Mouse (Mus musculus) kidney, embryonic 14.5 days (tissue): ENCODE results near the gene Polr2f. TPM values are rescaled to one million over a fixed set of nuclear protein-coding genes. Genes with fewer than 3 reads are reported as not detected.

ENCODE experiments used
- ATAC-seq: fragments of 200-750 bp; cut with Nextera tagmentation; 2 replicates; pipeline ENCODE4 v1.8.0; 2017; ENCODE audit warnings: moderate number of reproducible peaks, mild to moderate bottlenecking, moderate TSS enrichment, moderate library complexity; ENCODE audit not compliant: low FRiP score, low TSS enrichment
- H3K27ac ChIP-seq: fragments of 300-500 bp; sonication (generic); 2 replicates; pipeline ENCODE4 v1.5.1; 2014; ENCODE audit warnings: low read depth, mild to moderate bottlenecking, low read length, moderate library complexity, mixed read lengths
- H3K27me3 ChIP-seq: fragments of 300-500 bp; sonication (generic); 2 replicates; pipeline ENCODE4 v1.6.1; 2014; ENCODE audit warnings: mild to moderate bottlenecking, low read length; ENCODE audit not compliant: control insufficient read depth, insufficient read depth
- H3K36me3 ChIP-seq: fragments of 300-500 bp; sonication (generic); 2 replicates; pipeline ENCODE4 v1.6.1; 2014; ENCODE audit warnings: low read length, mixed read lengths; ENCODE audit not compliant: control insufficient read depth, insufficient read depth
- H3K4me1 ChIP-seq: fragments of 300-500 bp; sonication (generic); 2 replicates; pipeline ENCODE4 v1.6.1; 2014; ENCODE audit warnings: low read length, mixed read lengths; ENCODE audit not compliant: control insufficient read depth, insufficient read depth
- H3K4me2 ChIP-seq: fragments of 300-500 bp; sonication (generic); replicated peaks from 2 replicates; pipeline ENCODE4 v1.6.1; 2014; ENCODE audit warnings: low read depth, mild to moderate bottlenecking, low read length
- H3K4me3 ChIP-seq: fragments of 300-500 bp; sonication (generic); 2 replicates; pipeline ENCODE4 v1.5.1; 2014; ENCODE audit warnings: mild to moderate bottlenecking, low read length
- H3K9ac ChIP-seq: fragments of 300-500 bp; sonication (generic); 2 replicates; pipeline ENCODE4 v1.6.1; 2014; ENCODE audit warnings: low read depth, mild to moderate bottlenecking, low read length, moderate library complexity
- H3K9me3 ChIP-seq: fragments of 300-500 bp; sonication (generic); 2 replicates; pipeline ENCODE4 v1.6.1; 2016; ENCODE audit warnings: low read length; ENCODE audit not compliant: control insufficient read depth
- WGBS: fragments of 180-500 bp; shearing (Covaris S2); extraction: QIAGEN DNeasy Blood & Tissue Kit; methylation state at CpG from one replicate; pipeline ENCODE4 v1.1.7; 2014; 5-methylcytosine and 5-hydroxymethylcytosine counted together
- polyA plus RNA-seq: library from polyadenylated mRNA; unstranded; fragments of >200 nt; fragmentation: Nextera tagmentation; extraction: Ambion mirVana; gene quantifications from 2 replicates; pipeline ENCODE4 v1.2.1, GENCODE M21; 2014

The Polr2f gene
- polyA plus RNA-seq, 1 experiment from 2014 or later = 352 TPM

- Histone ChIP-seq H3K27ac (no peak overlapping the region; the same call in 1 of the 2 replicates), H3K4me1 (0 out of 2 replicates have a peak, but pooled peaks cover 2% of the 10 kb centered on the region), H3K4me2 (no peak overlapping the region), H3K27me3 (no peaks in the 10 kb centered on the region), H3K36me3 (peaks cover 25% of the 10 kb centered on the region), H3K9ac (no peak overlapping the region), H3K4me3 (no peak overlapping the region), H3K9me3 (no peaks in the 10 kb centered on the region)
- WGBS = 73% methylated on average over 9 of the region's 9 CpGs
- no peak; the same call in 1 of the 2 replicates for ATAC-seq
Measured at GRCm38 (mm10) chr15:79135332-79135731, 5.5 kb upstream of the Polr2f start.

- peak; percentile 33; the same call in 1 of the 2 replicates for ATAC-seq
- 58% methylated on average over 11 of the region's 11 CpGs for WGBS
- no peak overlapping the region for H3K4me2 ChIP-seq
- H3K9ac ChIP-seq = no peak overlapping the region
- no peaks in the 10 kb centered on the region for H3K27me3 ChIP-seq
- H3K27ac ChIP-seq = no peak overlapping the region
- H3K36me3 ChIP-seq = peaks cover 23% of the 10 kb centered on the region
- 0 out of 2 replicates have a peak, but pooled peaks cover 2% of the 10 kb centered on the region for H3K4me1 ChIP-seq
- H3K9me3 ChIP-seq = no peaks in the 10 kb centered on the region
- H3K4me3 ChIP-seq = no peak overlapping the region
Measured at GRCm38 (mm10) chr15:79135783-79136575, 4.8 kb upstream of the Polr2f start.

GRCm38 (mm10) chr15:79139640-79140039 is 1.2 kb upstream of the Polr2f start:
- Histone ChIP-seq H3K9me3 (no peaks in the 10 kb centered on the region), H3K27ac (no peak overlapping the region), H3K9ac (no peak overlapping the region), H3K4me2 (no peak overlapping the region), H3K4me1 (peaks cover 13% of the 10 kb centered on the region), H3K27me3 (no peaks in the 10 kb centered on the region), H3K36me3 (peaks cover 6% of the 10 kb centered on the region), H3K4me3 (no peak overlapping the region)
- no peak for ATAC-seq
- 62% methylated on average over 10 of the region's 10 CpGs for WGBS

GRCm38 (mm10) chr15:79141566-79141917 is 733 bp downstream of the Polr2f start:
- Histone ChIP-seq H3K27ac (no peak overlapping the region), H3K9ac (peak overlapping the region; percentile 75), H3K4me3 (peak overlapping the region; percentile 97), H3K27me3 (no peaks in the 10 kb centered on the region), H3K4me1 (peaks cover 10% of the 10 kb centered on the region), H3K9me3 (no peaks in the 10 kb centered on the region), H3K4me2 (peak overlapping the region; percentile 67), H3K36me3 (peaks cover 25% of the 10 kb centered on the region)
- peak; percentile 16 for ATAC-seq
- WGBS = 2% methylated on average over 7 of the region's 7 CpGs

GRCm38 (mm10) chr15:79143316-79143715 is 2.5 kb downstream of the Polr2f start:
- H3K4me3 ChIP-seq = no peak overlapping the region
- H3K4me2 ChIP-seq = no peak overlapping the region
- H3K27ac ChIP-seq = no peak overlapping the region
- H3K9me3 ChIP-seq = no peaks in the 10 kb centered on the region
- ATAC-seq = no peak
- peaks cover 10% of the 10 kb centered on the region for H3K4me1 ChIP-seq
- 84% methylated on average over 12 of the region's 12 CpGs for WGBS
- peaks cover 42% of the 10 kb centered on the region for H3K36me3 ChIP-seq
- H3K9ac ChIP-seq = no peak overlapping the region
- H3K27me3 ChIP-seq = no peaks in the 10 kb centered on the region

- 67% methylated on average over 8 of the region's 8 CpGs for WGBS
- peaks cover 47% of the 10 kb centered on the region for H3K36me3 ChIP-seq
Measured at GRCm38 (mm10) chr15:79144021-79144420, 3.2 kb downstream of the Polr2f start.

GRCm38 (mm10) chr15:79145522-79145921 is 4.7 kb downstream of the Polr2f start:
- Histone ChIP-seq H3K9ac (no peak overlapping the region), H3K4me3 (no peak overlapping the region), H3K4me1 (peaks cover 10% of the 10 kb centered on the region), H3K36me3 (peaks cover 57% of the 10 kb centered on the region), H3K27ac (no peak overlapping the region), H3K4me2 (no peak overlapping the region), H3K9me3 (no peaks in the 10 kb centered on the region), H3K27me3 (no peaks in the 10 kb centered on the region)
- ATAC-seq = no peak
- WGBS = 95% methylated on average over 7 of the region's 7 CpGs

More at GRCm38 (mm10) chr15:79144021-79144420, 3.2 kb downstream of the Polr2f start:
- no peak overlapping the region for H3K4me2 ChIP-seq
- no peak overlapping the region for H3K9ac ChIP-seq
- ATAC-seq = no peak
- no peaks in the 10 kb centered on the region for H3K9me3 ChIP-seq
- no peaks in the 10 kb centered on the region for H3K27me3 ChIP-seq
- no peak overlapping the region for H3K4me3 ChIP-seq
- peaks cover 10% of the 10 kb centered on the region for H3K4me1 ChIP-seq
- H3K27ac ChIP-seq = no peak overlapping the region

- peaks cover 76% of the 10 kb centered on the region for H3K36me3 ChIP-seq
- peak; percentile 81 for ATAC-seq
- no peaks in the 10 kb centered on the region for H3K4me1 ChIP-seq
- no peak overlapping the region for H3K4me3 ChIP-seq
- no peak overlapping the region for H3K27ac ChIP-seq
- no peak overlapping the region for H3K4me2 ChIP-seq
- no peaks in the 10 kb centered on the region for H3K27me3 ChIP-seq
- WGBS = 49% methylated on average over 7 of the region's 7 CpGs
- H3K9me3 ChIP-seq = no peaks in the 10 kb centered on the region
- H3K9ac ChIP-seq = no peak overlapping the region
Measured at GRCm38 (mm10) chr15:79148533-79148932, 7.7 kb downstream of the Polr2f start.

- Histone ChIP-seq H3K9me3 (no peaks in the 10 kb centered on the region), H3K4me3 (no peak overlapping the region), H3K27me3 (no peaks in the 10 kb centered on the region), H3K9ac (no peak overlapping the region), H3K4me1 (no peaks in the 10 kb centered on the region), H3K4me2 (no peak overlapping the region), H3K27ac (no peak overlapping the region), H3K36me3 (peaks cover 48% of the 10 kb centered on the region)
- WGBS = 83% methylated on average over 8 of the region's 8 CpGs
- ATAC-seq = no peak
Measured at GRCm38 (mm10) chr15:79151881-79152280, 11.1 kb downstream of the Polr2f start.
